Mouse (Mus musculus) MEL-GATA-1-ER (cell line): ENCODE results near the gene Dpy19l3.
A peak's percentile ranks its signal among the peaks of the same experiment; 100 is the strongest.

Experiments used
- DNase-seq: peaks from one replicate; pipeline ENCODE4 v3.0.0-alpha.2; 2012; ENCODE audit warnings: low read depth; ENCODE audit errors: extremely low read depth

Dpy19l3 gene

DNA sequence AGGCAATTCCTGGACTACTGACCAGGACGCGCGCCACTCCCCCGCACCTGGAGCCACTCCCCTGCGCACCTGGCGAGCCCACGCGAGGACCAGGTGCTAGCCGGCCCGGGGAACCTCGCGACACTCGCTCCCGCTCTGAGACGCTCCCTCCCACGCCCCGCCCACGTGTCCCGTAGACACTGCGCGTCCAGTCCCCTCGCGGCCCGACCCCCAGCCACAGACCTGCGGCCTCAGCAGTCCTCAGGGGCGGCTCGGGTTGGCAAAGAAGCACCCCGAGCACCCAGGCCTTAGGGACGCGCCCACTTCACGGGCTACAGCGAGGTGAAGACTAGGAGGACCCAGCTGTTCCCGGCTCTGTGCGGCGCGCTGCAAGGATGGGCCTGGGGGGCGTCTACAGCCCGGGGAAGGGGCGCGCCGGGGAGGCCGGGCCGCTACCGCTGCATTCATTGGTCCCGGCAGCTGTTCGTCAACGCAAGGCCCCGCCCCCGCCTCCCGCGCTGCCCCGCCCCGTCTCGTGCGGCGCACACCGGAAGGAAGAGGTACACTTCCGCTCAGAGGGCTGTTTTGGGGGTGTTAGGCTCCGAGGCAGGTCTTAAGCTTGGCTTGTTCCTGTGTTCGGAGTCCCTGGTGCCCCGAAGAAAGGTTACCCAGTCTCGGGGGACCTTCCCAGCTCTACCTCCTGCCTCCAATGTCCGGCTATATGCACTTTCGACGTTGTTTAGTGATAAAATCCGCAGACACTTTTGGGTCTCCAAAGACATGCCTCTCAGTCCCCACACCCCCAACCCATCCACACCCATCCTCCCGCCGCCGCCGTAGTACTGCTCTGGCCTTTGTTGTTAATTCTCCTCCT, at the start of gene Dpy19l3:
Gene Dpy19l3, minus strand, starts transcription at position 422 of the 853 bp plus-strand sequence.
- DNase-seq: no peak

DNA sequence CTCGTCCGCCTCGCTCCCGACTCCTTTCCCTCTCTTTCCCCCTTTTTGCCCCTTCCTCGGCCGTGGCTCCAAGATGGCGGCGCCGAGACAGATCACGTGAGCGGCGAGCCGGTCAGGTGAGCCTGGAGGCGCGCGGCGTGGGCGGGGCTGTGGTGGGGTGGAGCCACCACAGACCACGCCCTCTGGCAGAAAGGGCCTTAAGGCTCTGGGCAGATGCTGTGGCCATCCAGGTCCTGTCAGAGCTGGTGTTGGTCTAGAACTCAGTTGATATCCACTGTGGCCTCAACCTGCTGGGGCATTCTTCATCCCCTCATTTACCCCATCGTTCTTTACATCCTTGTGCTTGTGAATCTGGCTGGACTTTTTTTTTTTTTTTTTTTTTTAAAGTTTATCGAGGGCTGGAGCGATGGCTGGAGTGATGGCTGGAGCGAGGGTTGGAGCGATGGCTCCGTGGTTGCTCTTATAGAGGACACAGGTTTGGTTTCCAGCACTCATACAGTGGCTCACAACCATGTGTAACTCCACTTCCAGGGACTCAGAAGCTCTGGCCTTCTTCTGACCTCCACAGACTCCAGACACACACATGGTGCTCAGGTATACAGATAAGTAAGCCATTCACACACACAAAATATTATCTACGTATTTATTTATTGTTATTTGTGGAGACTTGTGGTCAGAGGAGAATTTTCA, 48.8 kb upstream of the Dpy19l3 start, which contains the start of gene Zfp507:
Gene Zfp507, minus strand, starts transcription at position 98 of the 690 bp plus-strand sequence.
- peak; percentile 55 for DNase-seq

DNA sequence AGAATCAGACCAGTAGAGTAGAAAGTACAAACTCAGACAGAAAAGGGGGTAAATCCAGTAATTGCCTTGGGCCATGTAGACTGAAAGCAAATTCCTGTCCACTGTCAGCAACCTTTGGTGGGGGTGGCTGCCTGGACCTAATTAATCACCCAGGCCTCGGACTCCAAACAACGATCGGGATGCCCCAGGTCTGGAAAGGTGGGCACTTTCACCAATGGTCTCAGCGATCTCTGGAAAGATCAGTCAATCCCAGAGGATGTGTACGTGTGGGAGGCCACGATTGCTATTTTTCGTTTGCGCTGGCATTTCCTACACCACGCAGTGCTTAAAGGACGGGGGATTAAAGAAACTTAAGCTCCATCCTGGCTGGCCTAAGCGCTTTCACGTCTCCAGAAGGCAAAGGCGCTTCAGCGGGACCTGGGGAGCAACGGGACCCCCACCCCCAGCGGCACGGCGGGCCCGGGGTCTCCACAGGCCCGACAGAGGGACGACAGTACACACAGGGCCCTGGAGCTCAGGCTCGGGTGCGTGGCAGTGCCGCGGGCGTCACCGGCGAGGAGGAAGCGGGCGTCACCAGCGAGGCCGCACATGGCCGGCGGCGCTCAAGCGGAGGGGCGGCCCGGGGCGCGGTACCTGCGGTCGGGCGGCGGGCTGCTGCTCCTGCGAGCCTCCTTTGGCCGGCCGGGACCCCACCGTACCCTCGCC, 48.1 kb upstream of the Dpy19l3 start:
- DNase-seq: no peak

DNA sequence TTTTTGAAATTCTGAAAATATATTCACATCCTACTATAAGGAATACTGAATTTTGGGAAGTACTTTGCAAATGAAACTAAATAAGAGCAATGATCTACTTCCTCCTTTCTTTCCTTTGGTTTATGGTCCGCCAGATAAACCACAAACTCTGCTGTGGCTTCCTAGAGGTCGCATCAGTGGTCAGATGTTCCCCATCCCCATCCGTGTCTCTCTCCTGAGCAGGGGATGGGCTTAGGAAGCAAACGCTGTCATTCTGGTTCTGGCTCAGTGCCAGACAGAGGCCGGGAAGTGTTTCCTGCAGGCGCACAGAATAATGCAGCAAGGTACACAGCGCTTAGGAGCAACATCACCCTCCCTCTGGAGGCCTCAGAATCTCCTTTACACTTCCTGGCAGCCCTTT, 41.9 kb upstream of the Dpy19l3 start:
- peak; percentile 64 for DNase-seq

DNA sequence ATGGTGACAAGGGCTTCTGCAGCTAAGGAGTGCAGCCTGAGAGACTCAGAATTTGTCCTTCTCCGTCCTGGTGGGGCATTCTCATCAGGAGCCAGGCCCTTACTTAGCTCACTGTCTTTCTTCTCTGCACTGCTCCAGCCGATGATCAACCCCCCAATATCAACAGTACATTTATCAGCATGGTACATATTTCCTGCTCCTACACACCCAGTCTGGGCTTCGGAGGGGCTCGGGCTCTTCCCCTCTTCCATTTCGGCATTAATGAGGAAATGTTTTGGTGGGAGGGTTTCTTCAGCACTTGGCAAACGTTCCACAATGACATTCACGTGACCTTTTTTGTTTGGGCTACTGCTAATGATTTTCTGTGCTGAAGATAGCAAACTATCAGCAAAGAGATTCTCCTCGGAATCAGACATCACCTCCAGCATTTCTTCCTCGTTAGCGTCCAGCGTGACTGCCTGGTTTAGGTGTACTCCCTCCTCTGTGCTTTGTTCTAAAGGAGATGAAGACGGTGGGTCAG, 40.0 kb upstream of the Dpy19l3 start:
- peak; percentile 80 for DNase-seq

DNA sequence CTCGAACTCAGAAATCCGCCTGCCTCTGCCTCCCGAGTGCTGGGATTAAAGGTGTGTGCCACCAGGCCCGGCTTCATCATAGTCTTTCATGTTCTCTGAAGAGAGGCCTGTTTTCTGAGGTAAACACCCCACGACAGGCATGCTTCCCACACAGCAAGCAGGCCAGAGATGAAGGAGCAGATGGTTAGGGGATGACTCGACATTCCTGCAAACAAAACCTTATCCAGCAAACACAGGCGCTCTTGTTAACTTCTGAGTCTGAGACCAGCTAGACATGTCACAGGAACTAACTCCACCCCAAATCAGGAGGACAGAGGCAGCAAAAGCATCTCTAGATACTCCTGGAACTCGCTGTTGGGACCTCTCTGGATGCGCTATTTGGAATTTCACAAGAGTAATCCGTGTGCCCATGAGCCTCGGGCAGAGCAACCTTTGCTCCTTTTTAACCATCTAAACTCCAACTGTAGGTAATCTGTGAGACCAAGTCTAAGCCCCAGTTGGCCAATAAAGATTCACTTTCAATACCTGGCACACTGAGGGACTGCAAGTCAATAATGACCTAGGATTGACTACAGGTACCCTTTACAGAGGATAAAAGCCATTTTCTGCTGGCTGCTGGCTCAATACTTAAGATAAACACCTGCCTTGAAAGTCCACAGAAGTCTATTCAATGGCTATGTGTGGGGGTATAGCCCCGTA, 38.0 kb upstream of the Dpy19l3 start:
- DNase-seq: peak; percentile 67

DNA sequence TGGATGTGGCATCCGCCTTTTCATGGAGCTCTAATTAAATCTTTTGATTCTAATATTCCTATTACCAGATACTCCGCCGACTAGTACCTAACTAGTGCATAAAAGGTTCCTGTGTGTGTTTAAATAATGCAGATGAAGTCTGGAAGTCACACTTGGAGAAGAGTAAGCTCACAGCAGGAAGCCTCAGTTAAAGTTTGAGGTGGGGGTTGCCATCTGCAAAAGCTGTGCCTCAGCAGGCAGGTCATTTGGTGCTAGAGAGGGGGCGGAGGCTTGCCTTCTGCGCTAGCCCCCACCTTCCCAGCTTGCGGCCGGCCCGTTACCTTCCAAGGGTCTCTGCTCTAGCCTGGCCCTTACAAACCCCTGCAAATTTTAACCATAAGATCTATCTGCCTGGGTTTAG, 36.7 kb upstream of the Dpy19l3 start:
- no peak for DNase-seq

DNA sequence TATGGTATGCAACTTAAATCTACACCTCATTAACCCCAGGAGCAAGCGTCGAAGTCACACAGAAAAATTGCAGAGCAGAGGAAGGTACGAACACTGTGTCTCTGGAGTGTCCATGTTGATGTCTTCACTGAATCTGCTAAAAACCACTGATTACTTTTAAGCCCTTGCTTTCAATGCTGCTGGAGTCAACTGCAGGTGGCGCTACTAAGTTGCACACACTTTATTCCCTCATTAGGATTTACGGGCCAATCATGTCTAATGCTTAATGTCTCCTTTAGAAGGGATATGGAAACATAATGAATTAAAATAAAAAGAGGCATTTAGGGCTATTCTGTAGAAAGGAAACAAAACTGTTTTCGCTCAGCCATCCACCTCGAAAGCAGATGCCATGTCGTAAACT, 35.9 kb upstream of the Dpy19l3 start:
- DNase-seq: no peak

DNA sequence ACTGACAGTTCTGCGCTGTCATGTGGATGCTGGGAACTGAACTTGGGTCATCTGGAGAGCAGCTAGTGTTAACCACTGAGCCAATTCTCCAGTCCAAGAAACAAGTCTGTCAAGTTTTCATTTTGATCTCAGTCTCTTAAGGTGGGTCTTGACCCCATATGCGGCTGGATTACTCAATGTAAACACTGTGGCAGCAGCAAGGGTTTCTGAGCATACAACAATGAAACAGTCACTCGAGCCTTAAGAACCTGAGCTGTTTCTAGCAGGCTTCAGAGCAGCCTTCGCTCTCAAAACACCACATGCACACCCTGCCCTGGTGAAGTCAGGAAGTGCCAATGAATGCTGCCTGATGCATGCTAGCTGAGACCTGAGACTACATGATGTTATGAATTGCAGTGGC, 31.3 kb upstream of the Dpy19l3 start:
- DNase-seq: no peak

DNA sequence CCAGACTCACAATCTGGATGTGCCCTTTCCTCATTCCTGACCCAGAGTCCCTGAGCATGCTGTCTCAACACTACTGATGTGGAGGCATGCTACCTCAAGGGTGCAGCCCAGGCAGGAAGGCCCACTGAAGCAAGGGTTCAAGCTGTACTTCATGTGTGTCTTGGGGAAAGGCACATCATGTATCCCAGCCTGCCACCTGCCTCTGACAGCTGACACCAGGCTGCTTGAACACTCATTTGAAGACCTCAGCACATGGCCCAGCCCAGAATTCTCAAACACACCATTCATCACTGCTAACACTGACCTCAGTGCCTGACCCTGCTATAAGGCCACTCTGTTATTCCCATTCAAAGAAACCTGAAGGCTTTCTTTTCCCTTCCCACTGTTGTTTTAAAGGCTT, 28.0 kb upstream of the Dpy19l3 start:
- no peak for DNase-seq

DNA sequence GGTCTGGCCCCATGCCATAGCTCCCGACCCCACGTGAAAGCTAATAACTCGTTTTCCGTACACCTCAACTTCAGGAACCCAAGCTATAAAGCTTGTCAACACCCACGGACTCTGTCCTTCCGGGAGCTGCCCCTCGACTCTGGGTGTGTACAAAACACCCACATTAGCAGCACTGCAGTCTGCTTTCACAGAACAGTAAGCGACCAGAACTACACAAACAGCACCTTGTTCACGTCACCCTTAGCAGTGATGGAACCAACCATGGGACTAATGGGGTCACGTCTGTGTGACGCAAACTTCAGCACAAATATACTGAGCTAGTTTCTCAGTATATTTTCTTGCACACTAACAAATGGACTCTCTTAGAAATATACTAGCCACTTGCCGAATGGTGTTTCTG, 19.9 kb upstream of the Dpy19l3 start:
- DNase-seq: no peak

DNA sequence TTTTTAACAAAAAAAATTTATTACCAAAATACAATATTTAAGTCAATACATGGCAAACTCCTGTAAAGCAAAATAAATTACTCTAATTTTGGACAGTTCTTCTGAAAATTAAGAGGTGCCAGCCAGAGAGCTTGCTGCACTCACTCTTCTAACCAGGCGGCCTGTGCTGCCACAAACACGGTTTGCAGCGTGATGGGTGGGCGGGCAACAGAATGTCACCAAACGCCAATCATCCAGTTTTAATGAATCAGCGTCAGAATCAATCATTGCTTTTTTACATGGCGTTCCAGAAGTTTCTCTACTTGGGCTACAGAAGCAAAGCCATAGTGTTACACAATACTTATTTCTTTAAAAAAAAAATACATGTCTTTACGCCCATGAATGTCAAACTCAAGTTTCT, 18.1 kb upstream of the Dpy19l3 start:
- DNase-seq: no peak

DNA sequence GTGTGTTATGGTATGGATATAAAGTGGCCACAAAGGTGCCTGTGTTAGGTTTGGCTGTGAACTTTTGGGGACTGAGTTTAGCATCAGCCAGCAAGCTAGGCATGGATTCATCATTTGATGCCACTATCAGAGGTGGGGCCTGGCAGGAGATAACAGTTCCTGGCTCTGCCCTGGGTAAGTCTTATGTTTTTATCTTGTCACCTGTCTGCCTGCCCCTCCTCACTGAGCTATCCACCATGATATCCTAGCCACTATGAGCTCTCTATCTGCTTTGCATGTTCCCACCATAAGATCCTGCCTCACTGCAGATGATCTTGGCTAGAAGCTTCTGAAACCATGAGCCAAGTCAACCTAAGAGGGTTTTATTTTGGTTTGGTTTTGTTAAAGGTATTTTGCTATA, 16.9 kb upstream of the Dpy19l3 start:
- DNase-seq: no peak

DNA sequence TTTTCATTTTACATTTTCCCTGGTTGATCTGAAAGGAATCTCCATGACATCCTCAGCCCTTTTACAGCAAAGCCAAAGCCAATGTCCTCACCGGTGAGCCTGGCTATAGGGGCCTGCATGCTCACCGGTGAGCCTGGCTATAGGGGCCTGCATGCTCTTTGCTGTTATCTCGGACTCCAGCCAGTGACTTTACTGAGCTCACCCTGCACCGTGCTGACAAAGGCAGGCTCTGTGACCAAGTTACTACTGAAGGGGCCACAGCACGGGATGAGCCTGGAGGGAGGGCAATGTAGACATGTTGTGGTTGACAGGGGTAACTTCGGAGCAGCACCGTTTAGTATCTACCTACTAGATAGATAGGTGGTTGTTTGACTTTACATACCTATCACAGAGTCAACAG, 15.9 kb upstream of the Dpy19l3 start:
- no peak for DNase-seq

DNA sequence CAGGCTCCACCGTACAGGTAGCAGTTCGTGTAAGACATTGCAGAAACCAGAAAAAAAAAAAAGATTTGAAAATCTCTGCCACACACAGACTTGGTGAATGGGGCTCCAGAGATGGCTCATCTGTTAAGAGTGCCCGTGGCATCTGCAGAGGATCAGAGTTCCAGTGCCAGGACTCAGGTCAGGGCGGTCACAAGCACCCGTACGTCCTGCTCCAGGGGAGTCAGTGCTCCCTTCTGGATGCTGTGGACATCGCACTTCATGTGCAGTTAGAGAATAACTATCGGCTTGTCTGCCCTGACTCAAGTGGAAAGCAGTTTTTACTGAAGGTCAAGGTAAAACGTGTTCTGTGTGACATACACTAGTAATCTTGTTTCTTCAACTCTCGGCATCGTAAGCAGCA, 10.2 kb upstream of the Dpy19l3 start:
- no peak for DNase-seq

DNA sequence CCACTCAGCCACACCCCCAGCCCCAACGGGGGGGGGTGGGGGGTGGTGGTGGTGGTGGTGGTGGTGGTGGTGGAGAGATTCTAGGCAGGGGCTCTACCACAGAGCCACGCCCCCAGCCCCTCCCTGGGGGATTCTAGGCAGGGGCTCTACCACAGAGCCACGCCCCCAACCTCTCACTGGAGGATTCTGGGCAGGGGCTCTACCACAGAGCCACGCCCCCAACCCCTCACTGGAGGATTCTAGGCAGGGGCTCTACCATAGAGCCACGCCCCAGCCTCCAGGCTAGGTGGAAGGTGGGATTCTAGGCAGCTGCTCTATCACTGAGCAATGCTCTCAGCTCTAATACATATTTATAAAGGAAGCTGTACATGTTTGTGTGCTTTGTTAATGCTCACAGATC, 7.5 kb upstream of the Dpy19l3 start:
- no peak for DNase-seq

DNA sequence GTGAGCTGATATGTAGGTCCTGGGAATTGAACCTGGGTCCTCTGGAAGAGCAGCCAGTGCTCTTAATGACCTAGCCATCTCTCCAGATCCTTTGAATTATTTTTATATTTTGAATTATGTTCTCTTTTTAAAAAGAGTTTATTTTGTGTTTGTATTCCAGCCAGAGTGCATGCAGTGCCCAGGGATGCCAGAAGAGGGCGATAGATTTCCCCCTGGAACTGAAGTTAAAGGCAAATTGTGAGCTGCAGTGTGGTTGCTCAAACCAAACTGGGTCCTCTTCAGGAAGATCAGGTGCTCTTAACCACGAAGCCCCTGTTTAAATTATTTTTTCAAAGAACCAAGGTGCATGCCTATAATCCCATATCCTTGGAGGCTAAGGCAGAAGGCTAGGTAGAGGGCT, 5.3 kb upstream of the Dpy19l3 start:
- no peak for DNase-seq

DNA sequence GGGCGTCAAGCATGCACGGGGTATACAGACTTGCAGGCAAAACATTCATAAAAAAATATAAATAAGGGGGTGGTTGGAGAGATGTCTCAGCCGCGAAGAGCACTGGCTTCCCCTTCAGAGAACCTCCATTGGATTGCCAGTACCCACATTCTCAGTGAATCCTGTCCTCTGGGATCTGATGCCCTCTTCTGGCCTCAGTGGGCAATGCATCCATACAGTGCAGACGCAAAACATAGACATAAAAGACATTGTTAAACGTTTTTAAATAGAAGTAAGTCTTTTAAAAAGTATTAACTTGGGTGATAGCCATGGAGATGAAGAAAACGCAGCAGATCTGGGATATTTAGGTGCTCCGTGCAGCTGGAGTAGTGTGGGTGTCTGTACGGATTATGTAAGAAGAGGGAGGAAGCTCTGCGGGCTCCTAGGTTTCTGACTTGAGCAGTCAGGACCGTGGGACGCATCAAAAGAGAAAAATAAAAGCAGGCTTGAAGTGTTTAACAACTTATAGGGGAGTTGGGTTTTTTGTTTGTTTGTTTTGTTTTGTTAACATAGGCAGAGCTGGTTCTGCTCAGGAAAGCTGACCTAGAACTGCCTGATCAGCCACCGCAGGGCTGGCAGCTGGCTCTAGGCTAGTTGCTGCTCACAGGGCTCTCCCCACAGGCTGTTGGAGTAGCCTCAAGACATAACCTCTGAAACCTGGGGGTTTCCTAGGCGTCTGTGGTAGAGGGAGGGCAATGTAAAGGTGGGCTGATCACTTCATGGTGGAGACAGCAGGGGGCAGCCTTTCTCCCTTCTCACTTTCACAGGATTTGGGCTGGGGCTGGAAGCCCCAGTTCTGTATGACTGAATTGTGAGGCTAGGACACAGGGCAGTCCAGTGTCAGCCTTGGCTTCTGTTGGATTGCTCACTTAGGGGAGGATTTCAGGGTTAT, 2.5 kb upstream of the Dpy19l3 start:
- DNase-seq: peak; percentile 53

DNA sequence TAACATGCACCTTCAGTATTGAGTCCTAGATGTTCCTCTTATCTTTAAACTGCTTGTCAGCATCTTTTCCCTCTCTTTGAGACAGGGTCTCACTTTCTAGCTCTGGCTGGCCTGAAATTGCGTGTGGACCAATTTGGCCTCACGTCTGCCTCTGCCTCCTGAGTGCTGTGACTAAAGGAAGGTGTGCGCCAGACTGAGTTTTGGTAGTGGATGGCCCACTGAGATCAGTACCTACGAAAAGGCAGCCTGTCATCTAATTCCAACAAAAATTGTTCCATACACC, 573 bp upstream of the Dpy19l3 start:
- no peak for DNase-seq

DNA sequence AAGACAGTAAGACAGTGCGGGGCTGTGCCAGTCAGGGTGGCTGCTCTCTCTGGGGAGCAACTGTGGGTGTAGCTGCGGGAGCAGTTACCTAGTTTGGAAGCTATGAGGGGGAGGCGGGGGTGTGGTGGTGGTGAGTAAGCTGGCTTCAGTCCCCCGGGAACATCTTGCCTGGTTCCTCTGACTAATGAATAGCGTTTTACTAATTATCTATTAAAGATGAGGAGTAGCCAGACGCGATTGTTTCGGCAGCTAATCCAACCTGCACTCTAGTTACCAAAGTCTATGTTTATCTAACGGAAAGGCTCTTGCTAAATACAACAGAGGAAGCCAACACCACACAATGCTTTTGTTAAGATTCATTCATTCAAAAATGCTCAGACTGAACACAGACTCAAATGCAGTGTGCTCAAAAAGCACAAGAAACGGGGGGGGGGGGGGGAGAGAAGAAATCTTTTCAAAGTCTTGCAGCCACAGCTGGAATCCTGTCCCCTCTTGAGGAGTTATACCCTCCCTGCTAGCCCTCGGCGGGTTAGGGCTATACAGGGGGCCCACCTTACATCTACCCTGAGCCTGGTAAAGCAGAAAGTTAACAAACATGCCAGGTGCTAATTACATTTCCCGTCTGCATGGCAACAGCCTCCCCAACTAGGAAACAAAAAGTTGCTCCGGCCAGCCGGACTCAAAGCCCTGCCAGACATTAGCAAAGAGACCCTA, 778 bp downstream of the Dpy19l3 start:
- no peak for DNase-seq
